Mouse (Mus musculus) heart, postnatal 10 days (tissue): Measurements from ENCODE around the gene Btbd35f13. TPM values are rescaled to one million over a fixed set of nuclear protein-coding genes. Genes with fewer than 3 reads are reported as not detected.
"Not testable (repeated sequence)": the region's sequence is repeated elsewhere in the genome, so short reads cannot be mapped to it uniquely, and the experiment has no call there.

Experiments used
- DNase-seq, 2 experiments: peaks; one replicate each; pipeline ENCODE4 v3.0.0; 2021
- intact Hi-C: fragments of 180-260 bp; cut with DNase I; formaldehyde crosslinking; loops from one replicate; pipeline ENCODE4 v1.15.1; 2025
- total RNA-seq, 2 experiments: library from RNA; stranded (reverse); gene quantifications; 2 replicates each; pipeline ENCODE4 v1.2.3; 2021

Btbd35f13 gene
- total RNA-seq: not detected

DNA sequence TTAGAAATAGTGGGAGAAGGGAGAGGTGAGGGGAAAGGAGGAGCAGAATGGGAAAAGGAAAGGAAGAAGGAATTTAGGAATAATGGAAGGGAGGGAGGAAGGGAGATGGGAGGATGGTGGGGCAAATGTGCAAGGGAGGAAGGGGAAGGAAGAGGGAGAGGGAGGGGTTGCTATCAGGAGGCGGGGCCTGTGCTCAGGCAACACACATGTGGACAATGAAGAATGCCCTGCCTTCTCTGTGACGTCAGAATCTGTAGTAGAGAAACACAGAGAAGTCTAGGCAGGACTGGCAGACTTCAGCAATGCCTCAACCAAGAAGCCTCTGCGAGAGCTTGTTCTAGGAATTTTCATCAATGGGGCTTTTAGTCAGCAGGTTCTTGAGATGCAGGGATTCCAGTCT is at the start of gene Btbd35f13:
Btbd35f13 (plus strand) TSS at position 301 of the 400 bp plus-strand sequence.
- intact Hi-C loops, DNase-seq: not testable (repeated sequence)

DNA sequence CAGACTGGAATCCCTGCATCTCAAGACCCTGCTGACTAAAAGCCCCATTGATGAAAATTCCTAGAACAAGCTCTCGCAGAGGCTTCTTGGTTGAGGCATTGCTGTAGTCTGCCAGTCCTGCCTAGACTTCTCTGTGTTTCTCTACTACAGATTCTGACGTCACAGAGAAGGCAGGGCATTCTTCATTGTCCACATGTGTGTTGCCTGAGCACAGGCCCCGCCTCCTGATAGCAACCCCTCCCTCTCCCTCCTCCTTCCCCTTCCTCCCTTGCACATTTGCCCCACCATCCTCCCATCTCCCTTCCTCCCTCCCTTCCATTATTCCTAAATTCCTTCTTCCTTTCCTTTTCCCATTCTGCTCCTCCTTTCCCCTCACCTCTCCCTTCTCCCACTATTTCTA is 45.3 kb downstream of the Btbd35f13 start, which contains the start of gene Btbd35f14:
Btbd35f14 (minus strand) TSS at position 101 of the 400 bp plus-strand sequence.
- intact Hi-C loops, DNase-seq: not testable (repeated sequence)

Other genes with a start within 250 kb of the Btbd35f13 start
- not detected for gene Btbd35f15, start 79.9 kb upstream of the Btbd35f13 start, total RNA-seq
- gene Btbd35f14, start 45.2 kb downstream of the Btbd35f13 start, total RNA-seq: not detected